1 mouse cellular context compared by ENCODE assay signal in the genomic region with DNA sequence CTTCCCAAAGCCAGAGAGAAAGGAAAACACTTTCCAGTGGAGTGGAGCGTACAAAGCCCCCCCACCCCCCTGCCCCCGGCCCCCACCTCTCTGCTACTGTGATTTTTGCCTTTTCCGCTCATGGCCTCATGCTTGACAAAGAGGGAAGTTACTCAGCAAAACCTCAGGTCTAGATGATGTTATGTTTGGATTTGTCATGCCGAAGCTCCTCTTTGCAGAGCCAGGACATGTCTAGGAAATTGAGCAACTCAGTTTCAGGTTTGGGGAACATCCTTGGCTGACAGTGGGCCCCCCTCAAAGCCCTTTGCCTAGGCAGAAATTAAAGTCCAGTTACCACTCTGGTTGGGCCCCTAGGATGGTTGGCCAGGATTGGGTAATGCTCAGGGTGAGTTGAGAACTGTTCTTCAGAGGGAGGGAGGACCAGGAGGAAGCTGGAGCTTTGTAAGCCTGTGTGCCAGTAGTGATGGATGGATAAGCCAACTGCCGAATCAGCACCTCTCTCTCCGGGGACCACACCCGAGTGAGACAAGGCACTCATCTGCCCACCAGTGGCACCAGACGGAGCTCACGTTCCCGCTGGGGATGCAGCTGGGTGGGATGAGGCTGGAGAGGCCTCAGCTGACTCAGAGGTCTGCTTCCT.
A peak's percentile ranks its signal among the peaks of the same experiment; 100 is the strongest.
TF ChIP-seq lines count a peak whose summit lies in the region.

No protein-coding gene starts in this region.

TF ChIP-seq in MEL, 35 proteins besides CTCF, POLR2A, EP300 and RAD21:
- TF ChIP-seq NRF1 (IDR thresholded peaks at IDR 0.05; ENCODE audit: insufficient read depth, low read depth, low read length, poor library complexity, severe bottlenecking) (no peak), HCFC1 (IDR thresholded peaks at IDR 0.05; ENCODE audit: low read depth, low read length) (no peak), RCOR1 (IDR thresholded peaks at IDR 0.05; ENCODE audit: low read depth, low read length) (0 out of 2 replicates have a peak, but pooled peaks have one; percentile 18)
